In genomic region chr4:84669650-84670049, GRCm38 (mm10) we compare ENCODE assay signal across 13 mouse cellular contexts. TPM values are rescaled to one million over a fixed set of nuclear protein-coding genes. Genes with fewer than 3 reads are reported as not detected.
DNase-seq lines count a peak whose midpoint lies in the region; ATAC-seq and TF ChIP-seq lines count a peak whose summit lies in the region.
"Had no signal": no experiment of that assay in that cellular context is flagged by ENCODE, and none has a peak within 500 bp of the region (broad histone marks: within the 10 kb centered on the region; RNA-seq: fewer than 3 reads in every experiment).

No protein-coding gene starts in this region.

- H3K27ac ChIP-seq in midbrain, embryonic 12.5 days (replicated peaks) = no peak overlapping the region
- no peak overlapping the region for H3K27ac ChIP-seq in midbrain, postnatal 0 days (ENCODE audit: low read depth, low read length)
- H3K27ac ChIP-seq in embryonic facial prominence, embryonic 11.5 days (replicated peaks; ENCODE audit: low read depth, low read length) = no peak overlapping the region
- no peak overlapping the region for H3K27ac ChIP-seq in hindbrain, embryonic 14.5 days
- no peak overlapping the region for H3K27ac ChIP-seq in liver, embryonic 12.5 days
- H3K27ac ChIP-seq: embryonic facial prominence, embryonic 15.5 days; left cerebral cortex, adult 2 months had no signal

- H3K9ac ChIP-seq in midbrain, embryonic 12.5 days (replicated peaks) = no peak overlapping the region
- no peak overlapping the region for H3K9ac ChIP-seq in midbrain, postnatal 0 days (replicated peaks; ENCODE audit: low read length, poor library complexity, severe bottlenecking)
- peak overlapping the region; percentile 9; the same call in 1 of the 2 replicates for H3K9ac ChIP-seq in embryonic facial prominence, embryonic 11.5 days (replicated peaks; ENCODE audit: low read length)
- no peak overlapping the region for H3K9ac ChIP-seq in hindbrain, embryonic 14.5 days
- no peak overlapping the region for H3K9ac ChIP-seq in liver, embryonic 12.5 days
- H3K9ac ChIP-seq: embryonic facial prominence, embryonic 15.5 days; liver, postnatal 0 days had no signal

- 51% methylated on average over 5 of the region's 5 CpGs for WGBS in midbrain, embryonic 12.5 days
- 40% methylated on average over 5 of the region's 5 CpGs for WGBS in midbrain, postnatal 0 days
- 54% methylated on average over 5 of the region's 5 CpGs for WGBS in embryonic facial prominence, embryonic 11.5 days
- WGBS in hindbrain, embryonic 14.5 days = 51% methylated on average over 5 of the region's 5 CpGs
- 67% methylated on average over 5 of the region's 5 CpGs for WGBS in liver, embryonic 12.5 days (ENCODE audit: insufficient replicate concordance)

- no peaks in the 10 kb centered on the region for H3K9me3 ChIP-seq in midbrain, embryonic 12.5 days
- H3K9me3 ChIP-seq in midbrain, postnatal 0 days (ENCODE audit: low read length) = no peaks in the 10 kb centered on the region
- no peaks in the 10 kb centered on the region for H3K9me3 ChIP-seq in embryonic facial prominence, embryonic 11.5 days (replicated peaks; ENCODE audit: control insufficient read depth, low read length)
- no peaks in the 10 kb centered on the region for H3K9me3 ChIP-seq in hindbrain, embryonic 14.5 days (ENCODE audit: control insufficient read depth, low read length)
- H3K9me3 ChIP-seq in liver, embryonic 12.5 days (replicated peaks) = no peaks in the 10 kb centered on the region
- H3K9me3 ChIP-seq: embryonic facial prominence, embryonic 15.5 days had no signal

- ATAC-seq in midbrain, embryonic 12.5 days (ENCODE audit: low FRiP score, low read depth) = no peak
- ATAC-seq in midbrain, postnatal 0 days (ENCODE audit: low FRiP score) = no peak
- ATAC-seq in embryonic facial prominence, embryonic 11.5 days (replicated peaks; ENCODE audit: insufficient number of reproducible peaks, low FRiP score, low TSS enrichment, low read depth) = no peak
- no peak for ATAC-seq in hindbrain, embryonic 14.5 days (ENCODE audit: low FRiP score)
- no peak for ATAC-seq in liver, embryonic 12.5 days
- ATAC-seq: liver, postnatal 0 days had no signal

- peak overlapping the region; percentile 21 for H3K4me2 ChIP-seq in midbrain, embryonic 12.5 days (replicated peaks)
- H3K4me2 ChIP-seq in midbrain, postnatal 0 days (ENCODE audit: low read depth, low read length, poor library complexity, severe bottlenecking) = no peak overlapping the region
- no peak overlapping the region for H3K4me2 ChIP-seq in embryonic facial prominence, embryonic 11.5 days (ENCODE audit: low read depth, low read length)
- H3K4me2 ChIP-seq in hindbrain, embryonic 14.5 days (replicated peaks) = peak overlapping the region; percentile 17; the same call in 1 of the 2 replicates
- no peak overlapping the region for H3K4me2 ChIP-seq in liver, embryonic 12.5 days

- no peaks in the 10 kb centered on the region for H3K36me3 ChIP-seq in midbrain, embryonic 12.5 days
- no peaks in the 10 kb centered on the region for H3K36me3 ChIP-seq in midbrain, postnatal 0 days (ENCODE audit: insufficient read depth, low read length)
- H3K36me3 ChIP-seq in embryonic facial prominence, embryonic 11.5 days (replicated peaks; ENCODE audit: control insufficient read depth, insufficient read depth, low read depth, low read length) = no peaks in the 10 kb centered on the region
- H3K36me3 ChIP-seq in hindbrain, embryonic 14.5 days (replicated peaks; ENCODE audit: control insufficient read depth, insufficient read depth) = no peaks in the 10 kb centered on the region
- no peaks in the 10 kb centered on the region for H3K36me3 ChIP-seq in liver, embryonic 12.5 days
- H3K36me3 ChIP-seq: embryonic facial prominence, embryonic 15.5 days had no signal

- H3K4me3 ChIP-seq in midbrain, embryonic 12.5 days = no peak overlapping the region
- no peak overlapping the region for H3K4me3 ChIP-seq in midbrain, postnatal 0 days (ENCODE audit: low read depth, low read length)
- no peak overlapping the region for H3K4me3 ChIP-seq in embryonic facial prominence, embryonic 11.5 days (ENCODE audit: low read depth, low read length)
- no peak overlapping the region for H3K4me3 ChIP-seq in hindbrain, embryonic 14.5 days (replicated peaks; ENCODE audit: low read length)
- H3K4me3 ChIP-seq in liver, embryonic 12.5 days = no peak overlapping the region
- H3K4me3 ChIP-seq: embryonic facial prominence, embryonic 15.5 days; left cerebral cortex, adult 2 months had no signal

- no peak for DNase-seq in midbrain, postnatal 0 days (ENCODE audit: low spot score)
- no peak for DNase-seq in embryonic facial prominence, embryonic 11.5 days (ENCODE audit: low spot score)
- DNase-seq in hindbrain, embryonic 14.5 days (ENCODE audit: low spot score) = no peak
- peak; percentile 18 for DNase-seq in skeletal muscle tissue, adult 2 months (ENCODE audit: low read depth, low spot score)
- DNase-seq in left cerebral cortex, adult 8-10 months (ENCODE audit: low spot score in 2 of 2) = no peak
- DNase-seq: adrenal gland, postnatal 10 days; cerebellum, adult 18-20 months; liver, postnatal 0 days had no signal

- no peak for TF ChIP-seq CTCF in midbrain, postnatal 0 days (IDR thresholded peaks at IDR 0.05)

- peaks cover 52% of the 10 kb centered on the region for H3K27me3 ChIP-seq in midbrain, embryonic 12.5 days
- H3K27me3 ChIP-seq in midbrain, postnatal 0 days (ENCODE audit: insufficient read depth, low read length) = peaks cover 26% of the 10 kb centered on the region
- H3K27me3 ChIP-seq in embryonic facial prominence, embryonic 11.5 days (ENCODE audit: control insufficient read depth, insufficient read depth, low read length) = no peaks in the 10 kb centered on the region; the same call in 1 of the 2 replicates
- peaks cover 58% of the 10 kb centered on the region for H3K27me3 ChIP-seq in hindbrain, embryonic 14.5 days (ENCODE audit: control insufficient read depth, insufficient read depth, low read length)
- H3K27me3 ChIP-seq in liver, embryonic 12.5 days (replicated peaks) = peaks cover 37% of the 10 kb centered on the region

- peaks cover 22% of the 10 kb centered on the region; the same call in 1 of the 2 replicates for H3K4me1 ChIP-seq in midbrain, embryonic 12.5 days
- peaks cover 5% of the 10 kb centered on the region; the same call in 1 of the 2 replicates for H3K4me1 ChIP-seq in midbrain, postnatal 0 days (ENCODE audit: insufficient read depth, low read length)
- peaks cover 7% of the 10 kb centered on the region for H3K4me1 ChIP-seq in embryonic facial prominence, embryonic 11.5 days (ENCODE audit: control insufficient read depth, insufficient read depth, low read length)
- H3K4me1 ChIP-seq in hindbrain, embryonic 14.5 days (replicated peaks; ENCODE audit: control insufficient read depth, insufficient read depth, low read length) = no peaks in the 10 kb centered on the region; the same call in 1 of the 2 replicates
- H3K4me1 ChIP-seq in liver, embryonic 12.5 days = 0 out of 2 replicates have a peak, but pooled peaks cover 3% of the 10 kb centered on the region

RNA-seq across cellular contexts. Expression of gene Bnc2, which starts 5.4 kb away (rescaled TPM):
- 16.6 and 21.7 TPM in 2 replicates for polyA plus RNA-seq in midbrain, embryonic 12.5 days (2016; fragmentation: Nextera tagmentation; extraction: Ambion mirVana)
- 27.5 and 28.8 TPM in 2 replicates for total RNA-seq in midbrain, postnatal 0 days (2014; rRNA removed)
- 14.1 and 18.8 TPM in 2 replicates for polyA plus RNA-seq in midbrain, postnatal 0 days (2015; fragmentation: Nextera tagmentation; extraction: Ambion mirVana)
- 21.5 and 22.2 TPM in 2 replicates for polyA plus RNA-seq in embryonic facial prominence, embryonic 11.5 days (2014; fragmentation: Nextera tagmentation; extraction: Ambion mirVana)
- 10.0 and 12.0 TPM in 2 replicates for polyA plus RNA-seq in hindbrain, embryonic 14.5 days (2014; fragmentation: Nextera tagmentation; extraction: Ambion mirVana)
- 1.4 and 1.5 TPM in 2 replicates for polyA plus RNA-seq in liver, embryonic 12.5 days (2016; fragmentation: Nextera tagmentation; extraction: Ambion mirVana)
- 1 to 10 TPM; 2.9 to 4.7 (median 3.6) TPM for total RNA-seq in left cerebral cortex, adult 8-10 months (2022)
- total RNA-seq: MEL had no signal

Comparison
In these comparisons a context has a peak if more than half of its experiments do, and no peak if none do; other contexts are left out.
1. H3K4me2 ChIP-seq: peak in midbrain, embryonic 12.5 days (single experiment) and hindbrain, embryonic 14.5 days (single experiment); none in midbrain, postnatal 0 days (single experiment), embryonic facial prominence, embryonic 11.5 days (single experiment) and liver, embryonic 12.5 days (single experiment).